Mouse (Mus musculus): ENCODE measurements around the gene Endod1. TPM values are rescaled to one million over a fixed set of nuclear protein-coding genes. Genes with fewer than 3 reads are reported as not detected.
A peak's percentile ranks its signal among the peaks of the same experiment; 100 is the strongest.

The Endod1 gene
- 8.6 TPM for polyA plus RNA-seq (2021)

DNA sequence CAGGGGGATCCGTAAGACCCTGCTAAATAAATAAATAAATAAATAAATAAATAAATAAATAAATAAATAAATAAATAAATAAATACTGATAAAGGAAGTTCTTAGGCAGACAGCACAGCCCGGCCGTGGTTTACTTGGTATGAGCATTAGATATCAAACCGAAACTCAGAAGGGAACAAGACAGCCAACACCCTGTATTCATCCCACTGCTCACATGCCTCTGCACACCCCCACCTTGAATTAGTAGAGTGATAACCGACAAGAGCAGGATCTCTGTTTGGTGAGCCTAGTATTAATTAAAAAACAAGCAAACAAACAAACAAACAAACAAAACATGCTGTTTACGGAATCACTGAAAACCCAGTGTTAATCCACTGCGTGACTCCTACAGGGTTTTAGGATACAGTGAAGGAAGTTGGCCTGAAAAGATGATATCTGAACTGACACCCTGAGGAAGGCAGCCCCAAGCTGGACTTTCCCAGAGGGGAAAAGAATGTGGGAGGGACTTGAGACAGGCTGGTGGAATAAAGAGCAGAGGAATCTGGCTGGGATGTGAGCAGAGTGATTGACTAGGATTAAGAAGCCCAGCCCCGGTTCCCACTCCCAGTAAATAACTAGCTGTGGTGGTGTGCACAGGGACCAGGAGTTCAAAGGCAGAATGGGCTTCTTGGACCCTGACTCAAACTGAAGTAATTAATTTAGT lies at the start of gene Endod1:
TSS of gene Endod1 (minus strand) at position 155 of the 703 bp plus-strand sequence.
- ChIA-PET CTCF (interaction anchor here (0.8 to 1.5 kb wide), 2 partner anchors 10 to 13 kb away, joined by 3 to 5 read pairs; no protein-coding TSS in a partner anchor), POLR2A (interaction anchor here (0.7 to 1.2 kb wide), 2 partner anchors 15 to 119 kb away, joined by 3 read pairs; no protein-coding TSS in a partner anchor)
- ATAC-seq (peak; percentile 29), DNase-seq (ENCODE audit: low read depth, low spot score) (no peak)
- no peak for TF ChIP-seq CTCF (IDR thresholded peaks at IDR 0.05)
- in situ Hi-C loops (cut with MboI; ENCODE audit: low pct_unique_long_range_greater_than_20kb) = no loop called here
- H3K27me3 ChIP-seq = no peaks in the 10 kb centered on the region

DNA sequence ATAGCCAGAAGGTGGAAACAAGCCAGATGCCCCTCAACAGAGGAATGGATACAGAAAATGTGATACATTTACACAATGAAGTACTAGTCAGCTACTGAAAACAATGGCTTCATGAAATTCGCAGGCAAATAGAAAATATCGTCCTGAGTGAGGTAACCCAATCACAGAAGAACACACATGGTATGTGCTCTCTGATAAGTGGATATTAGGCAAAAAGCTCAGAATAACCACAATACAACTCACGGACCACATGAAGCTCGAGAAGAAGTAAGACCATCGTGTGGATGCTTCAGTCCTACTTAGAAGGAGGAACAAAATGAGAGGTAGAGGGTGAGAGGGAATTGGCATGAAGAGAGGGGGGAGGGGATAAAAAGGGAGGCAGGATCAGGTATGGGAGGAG lies 27.8 kb upstream of the Endod1 start:
- no peaks in the 10 kb centered on the region for H3K27me3 ChIP-seq
- DNase-seq (ENCODE audit: low read depth, low spot score) (no peak), ATAC-seq (no peak)
- ChIA-PET CTCF (no interaction called here), POLR2A (no interaction called here)
- no peak for TF ChIP-seq CTCF (IDR thresholded peaks at IDR 0.05)
- in situ Hi-C loops (cut with MboI; ENCODE audit: low pct_unique_long_range_greater_than_20kb) = loop anchor here (10.0 kb wide), 1 partner anchor 66 kb away; no protein-coding TSS in a partner anchor

DNA sequence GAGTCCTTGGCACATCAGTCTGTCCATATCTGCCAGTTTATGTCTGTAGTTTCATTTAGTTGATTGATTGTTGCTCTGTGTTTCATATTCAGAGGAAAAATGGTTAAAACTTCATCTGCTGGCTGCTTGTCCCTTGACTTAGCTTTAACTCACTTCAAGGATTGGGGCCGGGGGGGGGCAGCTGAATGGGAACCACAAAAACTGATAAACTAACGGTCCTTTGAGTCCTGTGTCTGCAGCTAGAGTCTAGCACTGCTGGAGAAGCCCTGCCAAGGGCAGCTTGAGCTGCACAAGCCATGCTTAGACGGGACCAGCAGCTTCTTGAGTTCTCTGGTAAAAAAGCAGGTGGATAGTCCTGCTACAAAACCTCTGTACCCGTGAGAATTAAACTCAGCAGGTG lies 26.7 kb upstream of the Endod1 start:
- DNase-seq (ENCODE audit: low read depth, low spot score) (no peak), ATAC-seq (no peak)
- ChIA-PET CTCF (interaction anchor here (2.5 kb wide), 1 partner anchor 14 kb away, joined by 5 read pairs; no protein-coding TSS in a partner anchor), POLR2A (no interaction called here)
- no peak for TF ChIP-seq CTCF (IDR thresholded peaks at IDR 0.05)
- no peaks in the 10 kb centered on the region for H3K27me3 ChIP-seq
- in situ Hi-C loops (cut with MboI; ENCODE audit: low pct_unique_long_range_greater_than_20kb) = loop anchor here (10.0 kb wide), 1 partner anchor 67 kb away; no protein-coding TSS in a partner anchor

DNA sequence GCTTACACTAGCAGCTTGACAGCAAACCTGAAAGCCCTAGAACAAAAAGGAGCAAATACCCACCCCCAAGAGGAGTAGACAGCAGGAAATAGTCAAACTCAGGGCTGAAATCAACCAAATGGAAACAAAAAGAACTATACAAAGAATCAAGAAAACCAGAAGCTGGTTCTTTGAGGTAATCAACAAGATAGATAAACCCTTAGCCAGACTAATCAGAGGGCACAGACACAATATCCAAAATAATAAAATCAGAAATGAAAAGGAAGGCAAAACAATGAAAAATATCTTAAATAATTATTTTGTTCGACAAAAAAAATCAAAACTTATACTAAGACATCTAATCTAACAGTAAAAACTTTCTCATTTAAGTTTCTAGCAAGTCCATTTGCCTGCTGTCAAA lies 24.7 kb upstream of the Endod1 start:
- no peak for ATAC-seq
- CTCF ChIA-PET = interaction anchor here (1.5 to 2.5 kb wide), 2 partner anchors 12 to 16 kb away, joined by 5 read pairs; no protein-coding TSS in a partner anchor
- no peak for TF ChIP-seq CTCF (IDR thresholded peaks at IDR 0.05)

DNA sequence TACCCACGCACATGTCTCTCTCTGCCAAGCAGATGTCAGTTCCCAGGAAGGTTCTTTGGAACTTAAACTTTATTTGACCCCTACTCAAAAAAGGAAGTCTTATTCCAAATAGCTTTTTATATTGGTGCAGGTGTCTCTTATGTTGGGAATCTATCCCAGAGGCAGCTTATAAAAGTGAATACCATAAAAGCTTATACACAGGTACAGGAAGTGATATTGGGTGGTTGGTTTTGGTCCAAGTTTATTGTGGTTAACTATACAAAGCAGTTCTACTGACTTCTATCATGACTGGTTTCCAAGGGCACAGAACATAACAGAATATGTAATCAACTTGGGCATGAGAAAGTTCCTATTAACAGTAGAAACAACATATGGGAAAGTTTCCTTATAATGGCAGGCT lies 20.8 kb upstream of the Endod1 start:
- CTCF ChIA-PET = no interaction called here
- ATAC-seq = no peak
- POLR2A ChIA-PET = no interaction called here
- TF ChIP-seq CTCF (IDR thresholded peaks at IDR 0.05) = no peak
- no peak for DNase-seq (ENCODE audit: low read depth, low spot score)
- H3K27me3 ChIP-seq = no peaks in the 10 kb centered on the region
- in situ Hi-C loops (cut with MboI; ENCODE audit: low pct_unique_long_range_greater_than_20kb) = loop anchor here (10.0 kb wide), 1 partner anchor 73 kb away; no protein-coding TSS in a partner anchor

More for the DNA sequence above, 24.7 kb upstream of the Endod1 start:
- DNase-seq (ENCODE audit: low read depth, low spot score) = no peak
- POLR2A ChIA-PET = no interaction called here
- H3K27me3 ChIP-seq = no peaks in the 10 kb centered on the region
- in situ Hi-C loops (cut with MboI; ENCODE audit: low pct_unique_long_range_greater_than_20kb) = loop anchor here (10.0 kb wide), 1 partner anchor 69 kb away; no protein-coding TSS in a partner anchor

DNA sequence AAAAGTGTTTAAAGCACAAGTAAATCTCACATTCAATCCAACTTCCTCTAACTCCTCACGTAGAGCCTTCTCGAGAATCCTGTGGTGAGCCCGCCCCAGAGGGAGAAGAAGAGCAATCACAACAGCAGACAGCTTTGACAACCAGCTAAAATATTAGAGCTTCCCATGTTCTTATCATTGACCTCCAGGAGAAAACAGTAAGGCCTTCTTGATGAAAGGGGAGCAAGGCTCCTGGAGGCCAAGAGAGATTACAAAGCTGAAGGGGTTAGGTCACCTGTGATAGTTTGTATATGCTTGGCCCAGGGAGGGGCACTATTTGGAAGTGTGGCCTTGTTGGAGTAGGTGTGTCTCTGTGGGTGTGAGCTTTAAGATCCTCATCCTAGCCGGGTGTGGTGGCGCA lies 19.1 kb upstream of the Endod1 start:
- H3K27me3 ChIP-seq = no peaks in the 10 kb centered on the region
- DNase-seq (ENCODE audit: low read depth, low spot score) (no peak), ATAC-seq (no peak)
- POLR2A ChIA-PET = no interaction called here
- in situ Hi-C loops (cut with MboI; ENCODE audit: low pct_unique_long_range_greater_than_20kb) = loop anchor here (10.0 kb wide), 1 partner anchor 74 kb away; no protein-coding TSS in a partner anchor
- no peak for TF ChIP-seq CTCF (IDR thresholded peaks at IDR 0.05)
- CTCF ChIA-PET = interaction anchor here (1.3 kb wide), 1 partner anchor 10 kb away, joined by 6 read pairs; no protein-coding TSS in a partner anchor

DNA sequence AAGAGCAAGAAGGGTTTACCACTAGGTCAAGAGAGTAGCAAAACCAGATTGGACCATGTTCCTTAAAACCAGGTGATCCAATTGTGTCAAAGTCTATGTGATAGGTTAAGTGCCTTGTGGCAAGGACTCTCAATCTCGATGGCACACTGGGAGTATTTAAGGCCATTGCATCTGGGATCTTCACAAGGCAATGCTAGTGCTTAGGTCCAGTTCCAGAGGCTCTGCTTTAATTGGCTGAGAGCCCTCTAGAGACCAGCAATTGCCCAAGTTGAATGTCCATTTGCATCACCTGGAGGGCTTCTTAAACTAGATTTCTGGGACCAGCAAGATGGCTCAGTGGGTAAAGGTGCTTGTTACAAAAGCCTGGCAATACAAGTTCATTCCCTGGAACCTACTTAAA lies 17.6 kb upstream of the Endod1 start:
- POLR2A ChIA-PET = no interaction called here
- DNase-seq (ENCODE audit: low read depth, low spot score) = no peak
- CTCF ChIA-PET = no interaction called here
- no peak for TF ChIP-seq CTCF (IDR thresholded peaks at IDR 0.05)
- no peak for ATAC-seq
- H3K27me3 ChIP-seq = no peaks in the 10 kb centered on the region
- in situ Hi-C loops (cut with MboI; ENCODE audit: low pct_unique_long_range_greater_than_20kb) = no loop called here

DNA sequence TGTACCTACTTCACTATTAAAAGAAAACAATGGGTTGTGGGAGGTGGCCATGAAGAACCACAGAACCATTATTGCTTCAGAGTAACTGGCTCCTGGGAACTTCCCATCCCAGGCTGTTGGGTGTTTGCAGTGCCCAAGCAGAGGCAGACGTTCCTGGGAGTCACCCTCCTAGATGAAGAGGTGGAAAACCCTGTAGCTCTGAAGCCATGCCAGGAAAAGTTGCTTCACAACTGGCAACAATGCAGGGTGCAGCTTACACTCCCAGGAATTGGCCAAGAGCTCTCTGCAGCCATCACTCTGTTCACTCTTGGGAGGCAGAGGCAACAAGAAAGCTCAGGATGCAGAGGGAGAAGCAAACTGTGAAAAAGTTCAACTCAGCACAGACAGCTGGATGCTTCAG lies 16.8 kb upstream of the Endod1 start:
- POLR2A ChIA-PET = no interaction called here
- CTCF ChIA-PET = no interaction called here
- no peak for TF ChIP-seq CTCF (IDR thresholded peaks at IDR 0.05)
- DNase-seq (ENCODE audit: low read depth, low spot score) (no peak), ATAC-seq (peak; percentile 24)
- H3K27me3 ChIP-seq = no peaks in the 10 kb centered on the region
- in situ Hi-C loops (cut with MboI; ENCODE audit: low pct_unique_long_range_greater_than_20kb) = no loop called here

DNA sequence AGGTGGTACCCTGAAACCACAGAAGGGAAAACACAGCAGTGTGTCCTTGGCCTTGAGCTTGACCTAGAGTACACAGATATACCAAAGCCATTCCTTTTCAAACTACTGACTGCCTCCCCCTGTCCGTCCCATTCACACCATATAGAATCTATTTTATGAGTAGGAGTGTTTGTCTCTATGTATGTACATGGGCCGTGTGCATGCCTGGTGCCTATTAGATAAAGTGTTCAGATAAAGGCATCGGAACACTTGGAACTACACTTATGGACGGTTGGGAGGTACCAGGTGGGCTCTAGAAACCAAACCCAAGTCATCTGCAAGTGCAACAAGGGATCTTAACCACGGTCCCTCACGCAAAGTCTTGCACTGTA lies 16.1 kb upstream of the Endod1 start:
- ATAC-seq (no peak), DNase-seq (ENCODE audit: low read depth, low spot score) (no peak)
- CTCF ChIA-PET = no interaction called here
- POLR2A ChIA-PET = no interaction called here
- in situ Hi-C loops (cut with MboI; ENCODE audit: low pct_unique_long_range_greater_than_20kb) = no loop called here
- H3K27me3 ChIP-seq = no peaks in the 10 kb centered on the region
- TF ChIP-seq CTCF (IDR thresholded peaks at IDR 0.05) = no peak

DNA sequence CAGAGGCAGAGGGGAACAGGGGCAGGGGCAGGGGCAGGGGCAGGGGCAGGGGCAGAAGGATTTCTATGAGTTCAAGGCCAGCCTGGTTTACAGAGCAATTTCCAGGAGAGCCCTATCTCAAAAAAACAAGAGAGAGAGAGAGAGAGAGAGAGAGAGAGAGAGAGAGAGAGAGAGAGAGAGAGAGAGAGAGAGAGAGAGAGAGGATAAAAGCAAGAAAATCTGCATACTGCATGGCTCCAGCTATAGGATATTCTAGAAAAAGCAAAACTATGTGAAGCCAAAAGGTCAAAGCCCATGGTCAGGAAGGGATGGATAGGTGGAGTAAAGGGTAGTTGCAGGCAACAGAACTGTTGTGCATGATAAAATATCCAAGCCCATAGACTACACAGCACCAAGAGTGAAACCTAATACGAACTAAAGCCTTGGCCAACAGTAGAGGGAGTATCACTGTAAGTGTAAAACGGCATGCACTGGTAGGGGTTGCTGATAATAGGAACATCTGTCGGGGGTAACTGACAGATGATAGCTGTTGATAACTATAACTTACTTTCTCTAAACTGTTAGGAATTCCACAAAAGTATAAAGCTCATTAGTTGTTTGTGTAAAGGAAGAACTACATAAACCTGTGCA lies 15.6 kb upstream of the Endod1 start:
- CTCF ChIA-PET = interaction anchor here (1.2 kb wide), 1 partner anchor 9 kb away, joined by 3 read pairs; no protein-coding TSS in a partner anchor
- in situ Hi-C loops (cut with MboI; ENCODE audit: low pct_unique_long_range_greater_than_20kb) = no loop called here
- TF ChIP-seq CTCF (IDR thresholded peaks at IDR 0.05) = no peak

DNA sequence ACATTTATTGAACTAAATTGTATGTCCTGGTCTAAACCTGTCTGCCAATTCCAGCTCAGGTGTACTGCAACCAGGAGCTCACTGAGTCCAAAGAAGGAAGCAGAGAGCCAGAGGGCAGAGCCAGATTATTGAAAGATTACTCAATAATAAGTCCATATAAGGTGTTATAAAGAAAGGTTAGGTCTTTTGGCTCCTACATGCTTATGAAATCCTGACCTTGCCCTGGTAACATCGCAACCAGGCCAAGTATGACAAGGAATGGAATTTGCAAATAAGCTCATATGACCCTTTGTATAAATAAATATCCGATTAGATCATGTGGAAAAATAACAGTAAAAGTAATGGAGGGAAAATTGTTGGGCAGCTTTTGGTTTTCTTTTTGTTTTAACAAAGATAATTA lies 14.8 kb upstream of the Endod1 start:
- ChIA-PET CTCF (interaction anchor here (0.9 to 1.2 kb wide), 2 partner anchors 9 to 10 kb away, joined by 3 read pairs; no protein-coding TSS in a partner anchor), POLR2A (interaction anchor here (0.9 kb wide), 1 partner anchor 14 kb away, joined by 3 read pairs; no protein-coding TSS in a partner anchor)
- TF ChIP-seq CTCF (IDR thresholded peaks at IDR 0.05) = no peak
- in situ Hi-C loops (cut with MboI; ENCODE audit: low pct_unique_long_range_greater_than_20kb) = no loop called here
- no peak for DNase-seq (ENCODE audit: low read depth, low spot score)
- ATAC-seq = peak; percentile 45
- no peaks in the 10 kb centered on the region for H3K27me3 ChIP-seq

More for the DNA sequence above, 15.6 kb upstream of the Endod1 start:
- DNase-seq (ENCODE audit: low read depth, low spot score) (no peak), ATAC-seq (no peak)
- POLR2A ChIA-PET = interaction anchor here (0.9 kb wide), 1 partner anchor 15 kb away, joined by 3 read pairs; no protein-coding TSS in a partner anchor
- H3K27me3 ChIP-seq = no peaks in the 10 kb centered on the region
